Comparison of ENCODE assay signal across 28 mouse cellular contexts in genomic region chr14:62361263-62361980, GRCm38 (mm10).
A peak's percentile ranks its signal among the peaks of the same experiment; 100 is the strongest.
DNase-seq lines count a peak whose midpoint lies in the region; ATAC-seq lines count a peak whose summit lies in the region.
"Had no signal": no experiment of that assay in that cellular context is flagged by ENCODE, and none has a peak within 500 bp of the region (broad histone marks: within the 10 kb centered on the region; RNA-seq: fewer than 3 reads in every experiment).

No protein-coding gene starts in this region.

- no peaks in the 10 kb centered on the region for H3K9me3 ChIP-seq in liver, embryonic 13.5 days (replicated peaks)
- no peaks in the 10 kb centered on the region for H3K9me3 ChIP-seq in liver, embryonic 12.5 days (replicated peaks)
- no peaks in the 10 kb centered on the region for H3K9me3 ChIP-seq in limb, embryonic 10.5 days (replicated peaks)
- H3K9me3 ChIP-seq: forebrain, embryonic 12.5 days; heart, embryonic 10.5 days; hindbrain, embryonic 12.5 days; lung, embryonic 15.5 days; midbrain, embryonic 10.5 days; midbrain, embryonic 15.5 days; neural tube, embryonic 15.5 days had no signal

- no peak overlapping the region for H3K4me3 ChIP-seq in liver, embryonic 13.5 days (replicated peaks)
- no peak overlapping the region for H3K4me3 ChIP-seq in liver, embryonic 12.5 days
- no peak overlapping the region for H3K4me3 ChIP-seq in limb, embryonic 10.5 days
- H3K4me3 ChIP-seq: forebrain, embryonic 12.5 days; heart, embryonic 10.5 days; hindbrain, embryonic 12.5 days; left cerebral cortex, adult 2 months; lung, embryonic 15.5 days; midbrain, embryonic 10.5 days; midbrain, embryonic 15.5 days; neural tube, embryonic 15.5 days had no signal

- H3K4me1 ChIP-seq in liver, embryonic 13.5 days (replicated peaks), result peaks cover 3% of the 10 kb centered on the region; the same call in 1 of the 2 replicates
- H3K4me1 ChIP-seq in liver, embryonic 12.5 days, result no peaks in the 10 kb centered on the region
- H3K4me1 ChIP-seq in limb, embryonic 10.5 days, result peaks cover 11% of the 10 kb centered on the region; the same call in 1 of the 2 replicates
- H3K4me1 ChIP-seq: forebrain, embryonic 12.5 days; heart, embryonic 10.5 days; hindbrain, embryonic 12.5 days; lung, embryonic 15.5 days; midbrain, embryonic 10.5 days; midbrain, embryonic 15.5 days had no signal

- H3K4me2 ChIP-seq in liver, embryonic 13.5 days, result no peak overlapping the region
- H3K4me2 ChIP-seq in liver, embryonic 12.5 days, result no peak overlapping the region
- H3K4me2 ChIP-seq: forebrain, embryonic 12.5 days; hindbrain, embryonic 12.5 days; lung, embryonic 15.5 days; midbrain, embryonic 15.5 days; neural tube, embryonic 15.5 days had no signal

- peak; percentile 35 for DNase-seq in embryo, embryonic 10 days (ENCODE audit: low spot score)
- no peak for DNase-seq in embryo, embryonic 10.5 days (ENCODE audit: low spot score)
- no peak for DNase-seq in liver, embryonic 13.5 days
- DNase-seq in limb, embryonic 10.5 days (ENCODE audit: low spot score), result peak; percentile 46
- peak; percentile 73 for DNase-seq in yolk sac, embryonic 10.5 days (ENCODE audit: low spot score)
- no peak for DNase-seq in urinary bladder, postnatal 4 days (ENCODE audit: low spot score in 2 of 2)
- DNase-seq: adrenal gland, postnatal 14 days; cerebellum, adult 11-12 months; cerebellum, adult 9-11 months; gastrocnemius, postnatal 14 days; heart, postnatal 36 days; kidney, adult 9 months; kidney, postnatal 10 days; retina, postnatal 1 day; right cerebral cortex, postnatal 14 days; thymus, postnatal 4 days had no signal

- H3K27ac ChIP-seq in liver, embryonic 13.5 days, result no peak overlapping the region
- no peak overlapping the region for H3K27ac ChIP-seq in liver, embryonic 12.5 days
- no peak overlapping the region for H3K27ac ChIP-seq in limb, embryonic 10.5 days
- H3K27ac ChIP-seq: forebrain, embryonic 12.5 days; heart, embryonic 10.5 days; hindbrain, embryonic 12.5 days; hindbrain, postnatal 0 days; left cerebral cortex, adult 2 months; lung, embryonic 15.5 days; midbrain, embryonic 10.5 days; midbrain, embryonic 15.5 days; neural tube, embryonic 15.5 days had no signal

- no peak overlapping the region for H3K9ac ChIP-seq in liver, embryonic 13.5 days
- H3K9ac ChIP-seq in liver, embryonic 12.5 days, result no peak overlapping the region
- H3K9ac ChIP-seq: forebrain, embryonic 12.5 days; hindbrain, embryonic 12.5 days; lung, embryonic 15.5 days; midbrain, embryonic 15.5 days; neural tube, embryonic 15.5 days had no signal

- WGBS in liver, embryonic 13.5 days (ENCODE audit: insufficient replicate concordance), result 68% methylated on average over 8 of the region's 8 CpGs
- WGBS in liver, embryonic 12.5 days (ENCODE audit: insufficient replicate concordance), result 71% methylated on average over 8 of the region's 8 CpGs
- 53% methylated on average over 8 of the region's 8 CpGs for WGBS in limb, embryonic 10.5 days

- no peaks in the 10 kb centered on the region for H3K27me3 ChIP-seq in liver, embryonic 13.5 days
- H3K27me3 ChIP-seq in liver, embryonic 12.5 days (replicated peaks), result no peaks in the 10 kb centered on the region
- no peaks in the 10 kb centered on the region for H3K27me3 ChIP-seq in limb, embryonic 10.5 days (ENCODE audit: low read depth, poor library complexity, severe bottlenecking)
- H3K27me3 ChIP-seq: CH12.LX; forebrain, embryonic 12.5 days; hindbrain, embryonic 12.5 days; lung, embryonic 15.5 days; midbrain, embryonic 15.5 days; neural tube, embryonic 15.5 days had no signal

- H3K36me3 ChIP-seq in liver, embryonic 13.5 days, result peaks cover 53% of the 10 kb centered on the region
- peaks cover 76% of the 10 kb centered on the region for H3K36me3 ChIP-seq in liver, embryonic 12.5 days
- H3K36me3 ChIP-seq in limb, embryonic 10.5 days, result peaks cover 51% of the 10 kb centered on the region
- H3K36me3 ChIP-seq: midbrain, embryonic 15.5 days; neural tube, embryonic 15.5 days had no signal

- ATAC-seq in liver, embryonic 13.5 days (ENCODE audit: low read depth), result peak; percentile 62; the same call in 1 of the 2 replicates
- no peak; the same call in 1 of the 2 replicates for ATAC-seq in liver, embryonic 12.5 days
- ATAC-seq: hindbrain, postnatal 0 days; intestine, postnatal 0 days; midbrain, embryonic 15.5 days had no signal

Comparison
In these comparisons a context has a peak if more than half of its experiments do, and no peak if none do; other contexts are left out.
1. DNase-seq: peak in embryo, embryonic 10 days (single experiment), limb, embryonic 10.5 days (single experiment) and yolk sac, embryonic 10.5 days (single experiment); none in embryo, embryonic 10.5 days (single experiment), liver, embryonic 13.5 days (single experiment) and urinary bladder, postnatal 4 days (0 of 2).